Mouse (Mus musculus) lung, postnatal 0 days (tissue): ENCODE results near the gene Olfr874. TPM values are rescaled to one million over a fixed set of nuclear protein-coding genes. Genes with fewer than 3 reads are reported as not detected.

Experiments
- ATAC-seq: fragments of 200-750 bp; cut with Nextera tagmentation; 2 replicates; pipeline ENCODE4 v1.8.0; 2017; ENCODE audit warnings: moderate library complexity
- DNase-seq: peaks from one replicate; pipeline ENCODE4 v3.0.0-alpha.2; 2016; ENCODE audit warnings: low spot score
- H3K27ac ChIP-seq: fragments of 300-500 bp; sonication (generic); 2 replicates; pipeline ENCODE4 v1.5.1; 2014; ENCODE audit warnings: antibody characterized with exemption, mild to moderate bottlenecking, low read length, mixed read lengths
- H3K27me3 ChIP-seq: fragments of 300-500 bp; sonication (generic); replicated peaks from 2 replicates; pipeline ENCODE4 v1.6.1; 2014; ENCODE audit warnings: low read length, mixed read lengths; ENCODE audit not compliant: insufficient read depth
- H3K36me3 ChIP-seq: fragments of 300-500 bp; sonication (generic); 2 replicates; pipeline ENCODE4 v1.6.1; 2014; ENCODE audit warnings: low read length, mixed read lengths; ENCODE audit not compliant: insufficient read depth
- H3K4me1 ChIP-seq: fragments of 300-500 bp; sonication (generic); 2 replicates; pipeline ENCODE4 v1.6.1; 2014; ENCODE audit warnings: antibody characterized with exemption, low read depth, low read length, mixed read lengths; ENCODE audit not compliant: insufficient read depth
- H3K4me2 ChIP-seq: fragments of 300-500 bp; sonication (generic); replicated peaks from 2 replicates; pipeline ENCODE4 v1.6.1; 2014; ENCODE audit warnings: low read depth, mild to moderate bottlenecking, low read length, moderate library complexity, mixed read lengths
- H3K4me3 ChIP-seq: fragments of 300-500 bp; sonication (generic); 2 replicates; pipeline ENCODE4 v1.5.1; 2014; ENCODE audit warnings: low read depth, low read length
- H3K9ac ChIP-seq: fragments of 300-500 bp; sonication (generic); replicated peaks from 2 replicates; pipeline ENCODE4 v1.6.1; 2014; ENCODE audit warnings: low read depth, mild to moderate bottlenecking
- H3K9me3 ChIP-seq: fragments of 300-500 bp; sonication (generic); 2 replicates; pipeline ENCODE4 v1.6.1; 2016; ENCODE audit warnings: low read length, mixed read lengths
- CTCF ChIP-seq: IDR thresholded peaks from 2 replicates; pipeline ENCODE4 v1.5.1; 2016; ENCODE audit warnings: antibody characterized with exemption, mild to moderate bottlenecking
- EP300 ChIP-seq: IDR thresholded peaks from 2 replicates; pipeline ENCODE4 v1.6.1; 2016; ENCODE audit warnings: antibody characterized with exemption, mild to moderate bottlenecking, control low read depth
- WGBS: fragments of 180-500 bp; shearing (Covaris S2); extraction: QIAGEN DNeasy Blood & Tissue Kit; methylation state at CpG from one replicate; pipeline ENCODE4 v1.1.7; 2014; 5-methylcytosine and 5-hydroxymethylcytosine counted together
- polyA plus RNA-seq: library from polyadenylated mRNA; unstranded; fragments of >200 nt; fragmentation: Nextera tagmentation; extraction: Ambion mirVana; gene quantifications from 2 replicates; pipeline ENCODE4 v1.2.1, GENCODE M21; 2015

Gene Olfr874
- polyA plus RNA-seq: not detected in 2 replicates

DNA sequence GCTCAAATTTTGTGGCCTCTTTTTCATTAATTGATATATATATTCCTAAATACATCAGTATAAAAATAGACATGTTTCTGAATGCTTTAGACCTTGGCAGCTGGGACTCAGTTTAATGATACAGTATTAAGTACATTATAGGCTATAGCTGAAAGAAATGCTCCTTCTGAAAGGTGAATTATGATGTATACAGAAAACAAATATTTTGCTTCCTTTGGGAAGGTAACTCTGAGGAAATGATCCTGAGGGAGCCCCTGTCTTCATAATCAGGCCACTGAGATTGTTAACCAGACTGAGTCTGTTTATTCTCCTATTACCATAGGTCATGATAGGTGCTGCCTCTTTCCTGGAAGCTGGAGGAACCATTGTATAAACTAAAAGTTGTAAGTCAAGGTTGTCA lies at the start of gene Olfr874:
Gene Olfr874 (plus strand): TSS at position 301 of the 400 bp plus-strand sequence.
- DNase-seq (no peak), ATAC-seq (no peak)
- no peaks in the 10 kb centered on the region for H3K27me3 ChIP-seq
- H3K9ac ChIP-seq: no peak within 1 kb of the TSS
- no peaks in the 10 kb centered on the region for H3K4me1 ChIP-seq
- no peaks in the 10 kb centered on the region for H3K36me3 ChIP-seq
- TF ChIP-seq EP300: no peak
- no peak for TF ChIP-seq CTCF
- H3K9me3 ChIP-seq: no peaks in the 10 kb centered on the region
- no peak within 1 kb of the TSS for H3K4me2 ChIP-seq
- H3K4me3 ChIP-seq: no peak within 1 kb of the TSS
- no peak within 1 kb of the TSS for H3K27ac ChIP-seq

DNA sequence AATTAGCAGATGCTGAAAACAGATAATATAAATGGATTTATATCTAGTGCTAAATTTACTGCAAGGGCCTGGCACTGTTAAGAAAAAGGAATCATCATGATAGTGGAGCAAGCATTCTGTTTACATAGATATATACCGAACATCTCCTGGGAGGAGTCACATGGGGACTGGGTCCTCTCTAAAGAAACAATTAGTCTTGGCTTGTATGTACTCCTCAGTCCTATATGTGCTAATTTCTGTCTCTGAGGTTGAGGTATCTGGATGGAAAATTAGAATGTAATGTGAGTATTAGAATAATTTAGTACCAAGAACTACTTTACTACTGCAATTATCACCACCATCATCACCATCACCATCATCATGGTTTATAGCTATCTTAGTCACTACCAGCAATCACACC lies 28.8 kb upstream of the Olfr874 start, which contains the start of gene Olfr160:
Gene Olfr160 (minus strand): TSS at position 101 of the 400 bp plus-strand sequence.
- Histone ChIP-seq H3K4me2 (no peak within 1 kb of the TSS), H3K4me3 (no peak within 1 kb of the TSS), H3K27me3 (no peaks in the 10 kb centered on the region), H3K9me3 (no peaks in the 10 kb centered on the region), H3K4me1 (no peaks in the 10 kb centered on the region), H3K36me3 (no peaks in the 10 kb centered on the region), H3K27ac (no peak within 1 kb of the TSS), H3K9ac (no peak within 1 kb of the TSS)
- WGBS: 48% methylated on average over 1 of the region's 1 CpGs
- no peak for TF ChIP-seq CTCF
- ATAC-seq: no peak
- DNase-seq: no peak

DNA sequence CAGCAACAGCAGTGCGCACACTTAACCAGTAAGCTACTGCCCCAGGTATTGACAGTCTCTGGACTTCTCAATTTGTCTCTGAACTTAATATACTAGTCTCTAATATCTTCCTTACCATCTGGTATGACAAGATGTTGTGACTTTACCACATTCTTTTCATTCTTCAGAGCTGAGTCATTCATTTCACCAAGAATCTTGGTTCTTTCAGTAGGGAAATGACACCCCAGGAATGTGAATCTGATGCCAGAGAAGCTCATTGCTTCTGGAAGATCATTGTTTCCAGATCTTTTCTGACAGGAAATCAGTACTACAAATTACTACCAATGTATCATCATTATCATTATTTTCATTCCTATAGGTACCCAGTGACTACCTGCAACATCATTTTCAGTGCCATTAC lies 10.6 kb upstream of the Olfr874 start:
- Histone ChIP-seq H3K9me3 (no peaks in the 10 kb centered on the region), H3K4me1 (no peaks in the 10 kb centered on the region), H3K4me3 (no peak overlapping the region), H3K27ac (no peak overlapping the region), H3K4me2 (no peak overlapping the region), H3K27me3 (no peaks in the 10 kb centered on the region), H3K9ac (no peak overlapping the region), H3K36me3 (no peaks in the 10 kb centered on the region)
- no peak for TF ChIP-seq CTCF
- no peak for TF ChIP-seq EP300
- DNase-seq (no peak), ATAC-seq (no peak)
- WGBS: 93% methylated on average over 1 of the region's 1 CpGs

DNA sequence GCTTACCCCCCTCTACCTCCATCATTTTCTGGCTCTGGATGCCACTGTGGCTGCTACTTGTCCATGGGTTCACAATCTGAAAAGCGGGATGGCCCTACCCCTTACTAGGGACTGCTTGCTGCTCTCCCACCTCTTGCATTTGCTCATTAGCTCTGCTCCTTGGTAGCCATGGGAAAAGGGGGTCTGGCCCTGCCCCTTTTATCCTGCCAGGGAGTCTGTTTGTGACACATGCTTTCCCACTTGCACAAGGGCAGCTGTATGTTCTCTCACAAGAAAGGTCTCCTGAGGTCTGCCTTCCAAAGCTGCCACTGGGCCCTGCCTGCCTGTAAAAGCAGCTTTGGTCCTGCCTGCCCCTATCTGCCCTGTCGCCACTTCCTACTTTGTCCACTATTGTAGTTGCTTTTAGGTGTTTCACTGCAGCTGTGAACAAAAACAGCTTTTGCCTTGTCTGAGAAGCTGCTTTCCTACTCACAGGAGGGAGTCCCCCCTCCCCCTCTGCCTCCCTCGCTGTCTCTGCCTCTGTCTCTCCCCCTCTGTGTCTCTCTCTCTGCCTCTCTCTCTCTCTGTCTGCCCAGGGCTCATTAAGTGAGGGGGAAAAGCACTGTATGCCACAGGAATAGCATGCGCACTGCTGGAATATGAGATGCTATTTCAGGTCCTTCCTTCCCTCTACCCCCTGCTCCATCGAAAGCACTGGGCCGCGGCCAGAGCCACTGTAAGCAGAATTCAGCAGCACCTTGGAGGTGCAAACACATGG lies 5.6 kb downstream of the Olfr874 start:
- DNase-seq (no peak), ATAC-seq (no peak)
- Histone ChIP-seq H3K36me3 (no peaks in the 10 kb centered on the region), H3K27ac (no peak overlapping the region), H3K4me1 (no peaks in the 10 kb centered on the region), H3K4me2 (no peak overlapping the region), H3K4me3 (no peak overlapping the region), H3K9ac (no peak overlapping the region), H3K9me3 (no peaks in the 10 kb centered on the region), H3K27me3 (no peaks in the 10 kb centered on the region)
- TF ChIP-seq CTCF: no peak
- TF ChIP-seq EP300: no peak
- WGBS: 48% methylated on average over 7 of the region's 7 CpGs

DNA sequence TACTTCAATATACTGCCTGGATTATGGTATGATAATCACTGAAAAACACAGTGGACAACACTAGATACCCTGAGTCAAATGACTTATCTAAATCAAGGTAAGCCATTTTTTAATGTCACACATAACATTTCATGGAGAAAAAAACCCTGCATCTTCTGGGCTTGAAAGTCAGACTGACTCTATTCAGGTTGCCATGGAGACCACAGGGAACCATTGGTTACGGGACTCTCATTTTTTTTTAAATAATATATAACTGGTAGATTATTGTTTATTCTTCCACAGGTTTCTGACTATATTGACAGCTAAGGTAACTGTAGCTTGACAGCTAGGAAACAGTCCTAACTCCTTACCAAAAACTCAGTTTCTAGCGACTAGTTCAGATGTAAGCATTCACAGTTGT lies 6.6 kb downstream of the Olfr874 start:
- ATAC-seq (no peak), DNase-seq (no peak)
- Histone ChIP-seq H3K27ac (no peak overlapping the region), H3K27me3 (no peaks in the 10 kb centered on the region), H3K4me3 (no peak overlapping the region), H3K36me3 (no peaks in the 10 kb centered on the region), H3K4me1 (no peaks in the 10 kb centered on the region), H3K4me2 (no peak overlapping the region), H3K9me3 (no peaks in the 10 kb centered on the region), H3K9ac (no peak overlapping the region)
- 57% methylated on average over 2 of the region's 2 CpGs for WGBS
- no peak for TF ChIP-seq EP300
- no peak for TF ChIP-seq CTCF

DNA sequence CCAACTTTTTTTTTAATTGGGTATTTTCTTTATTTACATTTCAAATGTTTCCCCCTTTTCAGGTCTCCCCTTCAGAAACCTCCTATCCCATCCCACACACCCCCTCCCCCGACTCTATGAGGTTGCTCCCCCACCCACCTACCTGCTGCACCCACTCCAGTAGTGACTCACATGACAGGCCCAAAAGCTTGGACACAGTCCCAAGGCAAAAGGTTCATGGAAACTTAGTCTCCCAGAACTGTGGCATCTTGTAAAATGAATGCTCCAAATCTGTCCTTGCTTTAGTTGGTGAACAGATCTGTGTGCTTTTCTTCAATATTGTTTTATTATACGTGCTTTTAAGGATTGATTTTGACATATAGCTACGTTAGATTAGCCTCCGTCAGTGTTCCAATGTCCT lies 7.1 kb downstream of the Olfr874 start:
- ATAC-seq: no peak
- 60% methylated on average over 4 of the region's 4 CpGs for WGBS
- Histone ChIP-seq H3K36me3 (no peaks in the 10 kb centered on the region), H3K9me3 (no peaks in the 10 kb centered on the region), H3K4me2 (no peak overlapping the region), H3K27me3 (no peaks in the 10 kb centered on the region), H3K9ac (no peak overlapping the region), H3K4me1 (no peaks in the 10 kb centered on the region), H3K27ac (no peak overlapping the region), H3K4me3 (no peak overlapping the region)
- TF ChIP-seq CTCF (no peak), EP300 (no peak)
- DNase-seq: no peak
